Mouse (Mus musculus) right cerebral cortex, postnatal 10 days (tissue): ENCODE data around the gene Usp20.

ENCODE experiments used
- DNase-seq, 2 experiments: peaks; one replicate each; pipeline ENCODE4 v3.0.0; 2021; ENCODE audit warnings: low spot score in 2 of 2

Gene Usp20

DNA sequence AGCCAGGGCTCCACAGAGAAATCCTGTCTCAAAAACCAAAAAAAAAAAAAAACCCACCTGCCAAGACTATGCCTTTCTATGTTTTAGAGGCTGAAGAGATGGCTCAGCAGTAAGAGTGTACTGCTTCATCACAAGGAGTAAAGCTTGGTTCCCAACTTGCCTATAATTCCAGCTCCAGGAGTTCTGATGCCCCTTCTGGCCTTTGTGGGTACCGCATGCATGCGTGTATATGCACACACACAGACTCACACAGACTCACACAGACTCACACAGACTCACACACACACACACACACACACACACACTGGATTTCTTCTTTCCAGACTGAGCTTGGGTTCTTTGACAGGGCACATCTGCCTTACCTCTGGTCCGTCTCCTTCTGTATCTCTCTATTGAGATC lies 58.0 kb downstream of the Usp20 start:
- DNase-seq, result no peak

GRCm38 (mm10) chr2:31040487-31040886 lies 58.4 kb downstream of the Usp20 start:
- DNase-seq, result no peak

- DNase-seq, result no peak
Measured at GRCm38 (mm10) chr2:31041386-31041785, 59.3 kb downstream of the Usp20 start.

GRCm38 (mm10) chr2:31042881-31043280 lies 60.8 kb downstream of the Usp20 start:
- no peak for DNase-seq

DNA sequence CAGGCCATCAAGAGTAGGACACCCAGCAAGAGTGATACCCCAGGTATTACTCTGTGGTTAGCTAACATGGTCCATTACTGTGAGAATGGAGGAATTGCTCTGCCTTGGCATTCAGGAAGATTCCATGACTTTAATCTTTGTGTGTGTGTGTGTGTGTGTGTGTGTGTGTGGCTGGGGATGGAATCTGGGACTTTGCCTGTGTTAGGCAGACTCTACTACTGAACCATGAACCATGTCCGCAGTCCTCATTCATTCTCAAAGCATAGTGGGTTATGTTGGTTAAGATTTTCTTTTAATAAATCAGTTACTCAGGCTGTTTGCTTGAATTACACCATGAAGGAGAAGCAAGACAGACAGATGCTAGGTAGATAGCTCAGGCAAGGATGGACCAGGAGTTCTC lies 61.8 kb downstream of the Usp20 start:
- no peak for DNase-seq

DNA sequence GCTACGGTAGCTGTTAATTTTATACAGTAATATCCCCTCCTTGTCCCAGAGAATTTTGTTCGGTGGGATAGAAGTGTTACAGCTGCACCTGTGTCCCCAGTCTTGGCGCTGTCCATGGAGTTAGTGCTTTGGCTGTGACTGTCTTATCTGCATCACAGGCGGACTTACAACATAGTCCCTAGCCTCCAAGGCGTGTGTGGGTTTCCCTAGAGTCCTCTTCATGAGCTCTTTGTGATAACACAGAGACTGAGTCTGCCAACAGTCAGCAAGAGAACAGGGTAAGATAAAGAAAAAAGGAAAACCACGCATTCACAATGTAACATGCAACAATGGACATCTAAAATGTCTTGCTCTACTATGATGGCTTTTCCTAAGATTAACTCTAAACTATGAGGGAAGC lies 66.0 kb downstream of the Usp20 start:
- DNase-seq, result no peak

DNA sequence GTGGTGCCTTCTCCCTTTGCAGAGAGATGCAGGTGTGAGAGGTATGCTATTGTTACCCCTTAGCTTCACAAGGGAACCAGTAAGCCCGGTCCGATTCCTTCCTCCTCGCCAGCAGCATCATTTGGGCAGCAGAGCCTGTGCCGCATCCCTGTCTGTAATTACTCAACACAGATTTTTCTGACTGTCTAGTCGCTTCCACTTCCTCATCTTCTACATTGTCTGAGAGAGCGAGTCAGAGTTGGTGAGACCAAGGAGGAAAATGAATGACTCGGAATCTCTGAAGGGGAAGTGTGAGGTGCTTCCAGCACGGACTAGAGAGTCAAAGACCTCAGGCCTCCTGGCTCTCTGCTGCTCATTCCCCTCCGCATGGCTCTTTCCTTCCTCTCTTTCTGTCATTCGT lies 70.4 kb downstream of the Usp20 start:
- DNase-seq, result no peak

DNA sequence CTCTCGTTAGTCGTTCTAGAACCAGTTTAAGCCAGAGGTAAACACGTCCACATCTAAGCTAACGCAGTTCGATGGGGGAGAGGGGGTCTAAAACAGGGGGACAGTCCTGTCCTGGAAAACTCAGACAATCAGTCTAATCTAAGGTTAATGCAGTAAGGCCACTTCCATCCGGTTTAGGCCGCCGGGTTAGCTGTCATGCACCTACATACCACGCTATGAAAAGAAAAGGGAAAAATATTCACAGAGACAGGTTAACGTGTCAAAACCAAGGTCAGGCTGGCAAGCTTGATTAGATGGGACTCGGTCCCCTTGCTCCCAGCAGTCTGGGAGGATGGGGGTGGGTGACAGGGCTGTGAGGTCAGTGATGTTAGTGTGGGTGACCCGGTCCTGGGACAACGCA lies 71.3 kb downstream of the Usp20 start:
- DNase-seq, result no peak

DNA sequence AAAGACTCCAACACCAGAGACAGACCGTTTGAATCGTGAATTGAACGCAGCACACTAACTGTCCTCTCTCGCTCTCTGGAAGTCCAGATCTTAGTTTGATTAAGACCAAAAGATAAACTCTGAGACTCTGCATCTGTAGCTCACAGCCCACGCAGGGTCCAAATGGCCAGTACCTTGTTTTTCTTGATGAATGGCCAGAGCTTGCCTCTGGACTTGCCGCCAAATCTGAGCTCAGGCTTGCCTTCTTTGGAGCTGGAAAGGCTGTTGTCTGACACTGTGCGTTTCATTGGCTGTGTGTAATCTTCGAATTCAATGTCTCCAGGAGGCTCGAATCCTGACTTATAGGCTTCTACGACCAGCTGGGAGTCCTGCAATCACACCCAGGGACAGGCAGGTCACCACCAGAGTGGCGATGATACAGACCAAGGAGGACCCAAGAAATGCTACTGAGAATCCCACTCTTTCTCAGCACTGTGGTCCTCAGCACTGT lies 71.8 kb downstream of the Usp20 start:
- no peak for DNase-seq

DNA sequence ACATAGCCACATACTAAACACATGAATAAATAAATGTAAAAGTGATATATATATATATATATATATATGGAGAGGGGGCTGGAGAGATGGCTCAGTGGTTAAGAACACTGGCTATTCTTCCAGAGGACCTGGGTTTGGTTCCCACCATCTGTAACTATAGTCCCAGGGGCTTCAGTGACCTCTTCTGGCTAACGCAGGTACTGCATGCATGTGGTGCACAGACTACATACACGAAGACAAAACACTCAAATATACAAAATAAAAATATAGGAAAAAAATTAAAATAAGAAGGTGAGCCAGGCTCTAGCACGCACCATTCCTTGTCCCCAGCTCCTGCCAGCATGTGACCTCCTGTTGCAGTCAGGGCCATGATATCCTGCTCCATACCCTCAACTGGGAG lies 74.0 kb downstream of the Usp20 start:
- DNase-seq, result no peak

DNA sequence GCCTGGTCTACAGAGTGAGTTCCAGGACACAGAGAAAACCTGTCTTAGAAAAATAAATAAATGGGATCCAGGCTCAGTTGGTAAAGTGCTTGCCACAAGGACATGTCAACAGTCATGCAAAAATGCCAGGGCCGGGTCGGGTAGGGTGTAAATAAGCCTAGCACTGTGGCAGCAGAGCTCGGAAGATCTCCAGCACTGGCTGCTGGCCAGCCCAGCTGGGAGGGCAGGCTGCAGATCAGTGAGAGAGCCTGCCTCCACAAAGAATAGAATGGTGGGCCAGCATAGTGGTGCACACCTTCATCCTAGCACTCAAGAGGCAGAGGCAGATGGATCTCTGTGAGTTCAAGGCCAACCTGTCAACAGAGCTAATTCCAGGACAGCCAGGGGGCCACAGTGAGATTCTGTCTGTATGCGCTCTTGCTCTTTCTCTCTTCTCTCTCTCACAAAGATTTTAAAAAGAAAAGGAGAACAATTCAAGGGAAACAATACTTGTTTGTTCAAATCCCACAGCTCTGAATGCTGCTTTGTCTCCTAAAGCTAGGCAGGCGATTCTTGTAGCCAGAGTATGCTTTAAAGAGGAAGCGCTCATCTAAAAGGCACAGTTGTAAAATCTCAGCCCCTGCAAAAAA lies 75.6 kb downstream of the Usp20 start:
- peak in 1 of 2 experiments; percentile 46 for DNase-seq

DNA sequence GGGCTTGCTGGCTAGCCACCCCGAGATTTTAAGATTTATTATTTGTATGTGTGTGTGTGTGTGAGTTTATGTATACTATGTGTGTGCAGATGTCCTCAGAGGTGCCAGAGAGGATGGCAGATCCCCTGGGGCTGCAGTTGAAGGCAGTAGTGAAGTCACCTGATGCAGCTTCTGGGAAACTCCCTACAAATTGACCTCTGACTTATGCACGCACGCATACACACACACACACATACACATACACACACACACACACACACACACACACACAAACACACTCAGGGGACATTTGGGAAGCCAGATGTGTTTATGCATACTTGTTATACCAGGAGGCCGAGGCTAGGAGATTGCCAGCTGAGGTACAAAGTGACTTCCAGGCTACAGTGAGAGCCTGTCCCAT lies 76.4 kb downstream of the Usp20 start:
- DNase-seq, result no peak

GRCm38 (mm10) chr2:31060271-31060670 lies 78.2 kb downstream of the Usp20 start:
- DNase-seq, result no peak

GRCm38 (mm10) chr2:31060787-31061730 lies 79.0 kb downstream of the Usp20 start:
- DNase-seq, result peak in 1 of 2 experiments; percentile 43

DNA sequence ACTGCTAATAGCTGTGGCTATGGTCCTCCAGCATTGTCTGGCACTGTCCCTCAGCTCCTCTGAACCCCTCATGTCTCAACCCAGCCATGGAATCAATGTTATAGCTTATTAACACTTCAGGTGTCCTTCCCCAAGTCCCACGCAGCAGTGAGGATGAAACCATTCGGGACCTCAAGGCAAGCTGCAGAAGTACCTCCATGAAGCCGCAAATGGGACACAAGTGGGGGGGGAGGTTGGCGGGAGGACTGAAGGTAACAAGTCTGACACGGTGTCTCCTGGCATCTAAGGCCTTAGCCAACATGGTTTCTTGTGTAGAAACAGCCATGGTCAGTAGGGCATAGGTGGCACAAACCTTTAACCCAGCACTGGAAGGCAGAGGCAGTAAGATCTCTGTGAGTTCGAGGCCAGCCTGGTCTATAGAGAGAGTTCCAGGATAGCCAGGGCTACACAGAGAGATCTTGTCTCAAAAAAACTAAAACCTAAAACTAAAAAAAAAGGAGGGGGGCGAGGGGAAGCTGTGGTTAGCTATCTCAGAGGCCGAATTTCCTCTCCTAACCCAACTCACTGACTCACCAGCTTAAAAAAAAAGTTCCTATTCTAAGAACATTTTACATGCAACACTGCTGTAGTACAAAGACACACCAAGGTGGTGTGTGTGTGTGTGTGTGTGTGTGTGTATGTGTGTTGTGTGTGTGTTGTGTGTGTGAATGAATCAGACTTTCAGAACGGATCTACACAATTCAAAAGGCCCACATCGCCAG lies 80.0 kb downstream of the Usp20 start:
- DNase-seq, result no peak

DNA sequence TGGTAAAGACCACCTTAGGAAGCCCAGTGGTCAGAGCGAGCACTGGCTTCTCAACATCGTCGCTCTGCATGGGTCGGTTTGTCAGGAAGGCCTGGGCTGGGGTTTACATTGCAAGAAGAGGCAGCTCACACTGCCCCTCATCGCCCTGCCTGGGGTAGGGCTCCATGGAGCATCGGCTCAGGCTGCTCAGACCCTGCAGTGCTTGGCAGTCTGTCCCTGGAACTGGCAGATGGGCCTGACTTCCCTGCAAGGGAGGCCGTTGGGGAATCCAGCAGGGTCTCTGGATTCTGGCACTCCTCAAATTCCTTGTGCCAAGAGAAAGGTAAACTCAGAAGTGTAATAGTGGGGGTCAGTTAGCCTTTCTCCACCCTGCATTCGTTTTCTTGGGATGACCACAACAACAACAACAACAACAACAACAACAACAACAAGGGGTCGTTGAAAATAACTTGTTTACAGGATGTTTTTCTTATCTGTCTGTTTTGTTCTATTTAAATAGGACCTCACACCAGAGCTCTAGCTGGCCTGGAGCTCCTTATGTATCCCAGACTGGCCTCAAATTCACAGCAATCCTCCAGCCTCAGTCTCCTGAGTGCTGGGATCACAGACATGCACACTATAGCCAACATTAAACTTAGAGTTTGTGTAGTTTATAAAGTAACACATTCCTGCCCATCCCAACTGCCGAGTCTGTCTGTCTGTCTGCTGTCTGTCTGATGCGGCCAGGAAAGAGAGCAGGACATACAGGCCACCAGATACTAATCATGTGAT lies 84.1 kb downstream of the Usp20 start:
- DNase-seq, result peak in 1 of 2 experiments; percentile 43

GRCm38 (mm10) chr2:31067059-31067595 lies 85.0 kb downstream of the Usp20 start:
- DNase-seq, result no peak

DNA sequence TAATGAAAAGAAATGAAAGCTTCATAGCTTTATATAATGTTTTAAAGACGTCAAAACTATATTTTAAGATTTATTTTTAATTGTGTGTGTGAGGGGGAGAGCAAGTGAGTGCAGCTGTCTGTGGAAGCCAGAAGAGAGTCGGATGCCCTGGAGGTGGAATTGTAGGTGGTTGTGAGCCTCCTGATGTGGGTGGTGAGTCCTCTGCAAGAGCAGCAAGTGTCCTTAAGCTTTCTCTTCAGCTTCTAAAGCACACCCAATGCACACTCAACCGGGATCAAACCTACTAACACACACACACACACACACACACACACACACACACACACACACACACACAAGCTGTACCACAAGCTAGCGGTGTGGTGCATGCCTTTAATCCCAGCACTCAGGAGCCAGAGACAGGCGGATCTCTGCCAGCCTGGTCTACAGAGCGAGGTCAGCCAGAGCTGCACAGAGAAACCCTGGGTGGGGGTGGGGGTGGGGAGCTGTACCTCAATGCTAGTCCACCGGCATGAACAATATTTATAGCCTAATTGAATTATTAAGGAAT lies 85.7 kb downstream of the Usp20 start:
- DNase-seq, result no peak

- peak; percentile 71 to 77 for DNase-seq
Measured at GRCm38 (mm10) chr2:31068246-31069113, 86.4 kb downstream of the Usp20 start.

GRCm38 (mm10) chr2:31069114-31069445 lies 87.0 kb downstream of the Usp20 start:
- no peak for DNase-seq
